Mouse (Mus musculus) cerebellum, adult 2 months (tissue): Measurements from ENCODE around the gene Tnr.

Source experiments
- CTCF ChIP-seq: fragments of 200-500 bp; IDR thresholded peaks from 2 replicates; pipeline ENCODE4 v1.5.1; 2011; ENCODE audit warnings: low read depth, mild to moderate bottlenecking, control low read depth, low read length, moderate library complexity, borderline replicate concordance; ENCODE audit not compliant: insufficient read depth
- POLR2A ChIP-seq: fragments of 200-500 bp; IDR thresholded peaks from 2 replicates; pipeline ENCODE4 v1.6.1; 2011; ENCODE audit warnings: low read length, control low read depth, borderline replicate concordance; ENCODE audit not compliant: insufficient read depth

GRCm38 (mm10) chr1:159686476-159687231, 163.1 kb downstream of the Tnr start:
- TF ChIP-seq POLR2A (no peak), CTCF (no peak)
